Mouse (Mus musculus): Measurements from ENCODE around the gene St8sia6. TPM values are rescaled to one million over a fixed set of nuclear protein-coding genes. Genes with fewer than 3 reads are reported as not detected.

The St8sia6 gene
- 0.70 TPM in 2 replicates for polyA plus RNA-seq (2015; fragmentation: Nextera tagmentation; extraction: Ambion mirVana)

GRCm38 (mm10) chr2:13793969-13794363 is at the start of gene St8sia6:
Gene St8sia6, minus strand, starts transcription at chr2:13794064.
- Histone ChIP-seq H3K36me3 (no peaks in the 10 kb centered on the region), H3K4me1 (peaks cover 11% of the 10 kb centered on the region), H3K27ac (replicated peaks) (no peak within 1 kb of the TSS), H3K9ac (peak within 1 kb of the TSS; percentile 68), H3K4me3 (peak within 1 kb of the TSS; percentile 62), H3K9me3 (no peaks in the 10 kb centered on the region), H3K4me2 (peak within 1 kb of the TSS; percentile 91), H3K27me3 (replicated peaks) (peaks cover 68% of the 10 kb centered on the region)
- no peak for ATAC-seq (ENCODE audit: extremely low read depth, insufficient number of reproducible peaks, low FRiP score, low TSS enrichment)
- WGBS, result 54% methylated on average over 8 of the region's 8 CpGs

DNA sequence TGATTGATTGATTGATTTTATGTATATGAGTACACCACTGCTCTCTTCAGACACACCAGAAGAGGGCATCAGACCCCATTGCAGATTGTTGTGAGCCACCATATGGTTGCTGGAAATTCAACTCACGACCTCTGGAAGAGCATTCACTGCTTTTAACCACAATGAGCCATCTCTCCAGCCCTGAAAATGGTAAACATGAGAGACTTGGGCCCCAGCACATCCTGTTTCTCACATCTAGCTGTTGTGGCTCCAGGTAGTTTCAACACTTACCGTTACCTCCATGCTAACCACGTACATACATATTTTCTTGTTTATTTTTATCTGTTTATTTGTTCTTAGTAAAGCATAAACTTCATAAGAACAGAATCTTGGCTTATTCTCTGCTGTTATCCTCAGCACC is 42.4 kb upstream of the St8sia6 start:
- Histone ChIP-seq H3K27me3 (replicated peaks) (no peaks in the 10 kb centered on the region), H3K9me3 (no peaks in the 10 kb centered on the region), H3K27ac (replicated peaks) (no peak overlapping the region), H3K4me2 (no peak overlapping the region), H3K4me3 (no peak overlapping the region), H3K36me3 (no peaks in the 10 kb centered on the region), H3K9ac (no peak overlapping the region), H3K4me1 (no peaks in the 10 kb centered on the region)
- ATAC-seq (ENCODE audit: extremely low read depth, insufficient number of reproducible peaks, low FRiP score, low TSS enrichment), result no peak
- 65% methylated on average over 3 of the region's 3 CpGs for WGBS

DNA sequence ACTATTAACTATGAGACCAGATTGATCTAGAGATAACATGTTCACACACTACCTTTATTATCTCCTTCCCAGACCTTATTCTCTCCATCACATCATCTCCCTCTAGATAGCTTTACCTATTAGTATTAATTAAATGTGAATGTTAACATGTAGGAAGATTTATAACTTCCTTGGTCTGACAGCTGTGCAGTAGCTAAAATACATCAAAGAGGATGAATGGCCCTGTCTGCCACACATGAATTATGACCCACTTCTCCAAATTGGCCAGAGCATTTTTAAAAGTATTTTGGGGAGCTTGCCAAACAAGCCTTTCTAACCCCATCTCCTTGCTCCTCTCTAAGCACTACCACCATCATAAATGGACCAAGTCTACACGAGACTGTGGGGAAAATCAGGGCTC is 41.1 kb upstream of the St8sia6 start:
- Histone ChIP-seq H3K27ac (replicated peaks) (no peak overlapping the region), H3K36me3 (no peaks in the 10 kb centered on the region), H3K4me1 (no peaks in the 10 kb centered on the region), H3K9ac (no peak overlapping the region), H3K4me3 (no peak overlapping the region), H3K4me2 (no peak overlapping the region), H3K27me3 (replicated peaks) (no peaks in the 10 kb centered on the region), H3K9me3 (no peaks in the 10 kb centered on the region)
- no peak for ATAC-seq (ENCODE audit: extremely low read depth, insufficient number of reproducible peaks, low FRiP score, low TSS enrichment)
- WGBS, result 54% methylated on average over 1 of the region's 1 CpGs

DNA sequence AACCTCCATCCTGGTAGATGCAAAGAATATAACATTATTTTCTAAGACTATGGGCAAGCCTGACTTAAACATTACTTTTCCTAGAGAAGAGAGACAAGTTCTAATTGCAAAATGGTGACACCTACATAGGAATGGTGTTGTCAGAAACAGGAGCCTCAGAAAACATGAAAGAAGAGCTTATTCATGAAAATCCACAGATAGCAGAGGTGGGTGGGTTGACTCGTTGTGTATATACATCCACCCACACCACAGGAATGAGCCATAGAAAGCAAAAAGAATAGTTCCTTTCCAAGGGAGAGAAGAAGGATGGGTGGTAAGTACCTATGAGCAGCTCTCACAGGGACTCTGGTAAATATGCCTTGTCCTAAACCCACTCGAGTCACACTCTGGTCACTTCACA is 22.8 kb upstream of the St8sia6 start:
- no peaks in the 10 kb centered on the region for H3K36me3 ChIP-seq
- H3K27ac ChIP-seq (replicated peaks), result no peak overlapping the region
- H3K4me1 ChIP-seq, result no peaks in the 10 kb centered on the region
- 66% methylated on average over 2 of the region's 2 CpGs for WGBS
- H3K9ac ChIP-seq, result no peak overlapping the region
- H3K27me3 ChIP-seq (replicated peaks), result no peaks in the 10 kb centered on the region
- no peak for ATAC-seq (ENCODE audit: extremely low read depth, insufficient number of reproducible peaks, low FRiP score, low TSS enrichment)
- H3K4me2 ChIP-seq, result no peak overlapping the region
- H3K9me3 ChIP-seq, result no peaks in the 10 kb centered on the region
- no peak overlapping the region for H3K4me3 ChIP-seq

- Histone ChIP-seq H3K4me1 (no peaks in the 10 kb centered on the region), H3K9me3 (0 out of 2 replicates have a peak, but pooled peaks cover 2% of the 10 kb centered on the region), H3K27me3 (replicated peaks) (no peaks in the 10 kb centered on the region), H3K27ac (replicated peaks) (no peak overlapping the region), H3K9ac (no peak overlapping the region), H3K4me3 (no peak overlapping the region), H3K36me3 (no peaks in the 10 kb centered on the region), H3K4me2 (no peak overlapping the region)
- 60% methylated on average over 5 of the region's 5 CpGs for WGBS
- ATAC-seq (ENCODE audit: extremely low read depth, insufficient number of reproducible peaks, low FRiP score, low TSS enrichment), result no peak
Measured at GRCm38 (mm10) chr2:13808593-13808992, 14.7 kb upstream of the St8sia6 start.

DNA sequence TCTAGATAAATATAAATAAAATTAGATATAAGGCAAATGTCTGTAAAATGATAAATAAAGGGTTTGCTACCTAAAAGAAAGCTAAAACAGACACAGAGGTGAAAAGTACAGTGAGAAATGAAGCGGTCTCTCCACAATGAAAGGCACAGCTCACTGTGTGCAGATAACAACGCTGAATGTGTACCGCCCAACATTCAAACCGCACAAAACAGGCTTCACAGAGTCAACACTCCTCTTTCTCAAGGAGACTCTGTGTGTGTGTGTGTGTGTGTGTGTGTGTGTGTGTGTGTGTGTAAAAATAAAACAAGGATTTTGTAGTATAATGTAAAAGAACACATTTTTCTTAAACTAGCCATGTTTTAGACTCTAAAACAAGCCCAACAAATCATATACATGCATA is 14.1 kb upstream of the St8sia6 start:
- no peak overlapping the region for H3K27ac ChIP-seq (replicated peaks)
- WGBS, result 58% methylated on average over 4 of the region's 4 CpGs
- ATAC-seq (ENCODE audit: extremely low read depth, insufficient number of reproducible peaks, low FRiP score, low TSS enrichment), result no peak

GRCm38 (mm10) chr2:13806120-13806519 is 12.3 kb upstream of the St8sia6 start:
- no peak for ATAC-seq (ENCODE audit: extremely low read depth, insufficient number of reproducible peaks, low FRiP score, low TSS enrichment)
- WGBS, result 82% methylated on average over 3 of the region's 3 CpGs

More for the DNA sequence above, 14.1 kb upstream of the St8sia6 start:
- Histone ChIP-seq H3K9ac (no peak overlapping the region), H3K36me3 (no peaks in the 10 kb centered on the region), H3K27me3 (replicated peaks) (0 out of 2 replicates have a peak, but pooled peaks cover under 1% of the 10 kb centered on the region), H3K4me2 (no peak overlapping the region), H3K9me3 (0 out of 2 replicates have a peak, but pooled peaks cover 2% of the 10 kb centered on the region), H3K4me1 (no peaks in the 10 kb centered on the region), H3K4me3 (no peak overlapping the region)

GRCm38 (mm10) chr2:13800639-13801038 is 6.8 kb upstream of the St8sia6 start:
- no peak overlapping the region for H3K27ac ChIP-seq (replicated peaks)
- WGBS, result 74% methylated on average over 2 of the region's 2 CpGs
- no peaks in the 10 kb centered on the region for H3K36me3 ChIP-seq
- H3K4me2 ChIP-seq, result no peak overlapping the region
- no peak overlapping the region for H3K9ac ChIP-seq
- no peaks in the 10 kb centered on the region for H3K9me3 ChIP-seq
- no peak for ATAC-seq (ENCODE audit: extremely low read depth, insufficient number of reproducible peaks, low FRiP score, low TSS enrichment)
- H3K27me3 ChIP-seq (replicated peaks), result peaks cover 16% of the 10 kb centered on the region
- H3K4me1 ChIP-seq, result no peaks in the 10 kb centered on the region
- H3K4me3 ChIP-seq, result no peak overlapping the region

More at GRCm38 (mm10) chr2:13806120-13806519, 12.3 kb upstream of the St8sia6 start:
- Histone ChIP-seq H3K36me3 (no peaks in the 10 kb centered on the region), H3K9me3 (0 out of 2 replicates have a peak, but pooled peaks cover 2% of the 10 kb centered on the region), H3K4me3 (no peak overlapping the region), H3K27me3 (replicated peaks) (0 out of 2 replicates have a peak, but pooled peaks cover 3% of the 10 kb centered on the region), H3K27ac (replicated peaks) (no peak overlapping the region), H3K4me2 (no peak overlapping the region), H3K9ac (no peak overlapping the region), H3K4me1 (no peaks in the 10 kb centered on the region)

GRCm38 (mm10) chr2:13794446-13794845 is 582 bp upstream of the St8sia6 start:
- Histone ChIP-seq H3K4me3 (no peak overlapping the region), H3K27me3 (replicated peaks) (peaks cover 67% of the 10 kb centered on the region), H3K27ac (replicated peaks) (no peak overlapping the region), H3K4me1 (peaks cover 11% of the 10 kb centered on the region), H3K9me3 (no peaks in the 10 kb centered on the region), H3K9ac (no peak overlapping the region), H3K4me2 (no peak overlapping the region), H3K36me3 (no peaks in the 10 kb centered on the region)
- WGBS, result 77% methylated on average over 8 of the region's 8 CpGs
- no peak for ATAC-seq (ENCODE audit: extremely low read depth, insufficient number of reproducible peaks, low FRiP score, low TSS enrichment)

- H3K4me2 ChIP-seq, result peak overlapping the region; percentile 91
- WGBS, result under 1% methylated on average over 89 of the region's 89 CpGs
- peak overlapping the region; percentile 62 for H3K4me3 ChIP-seq
- peaks cover 11% of the 10 kb centered on the region for H3K4me1 ChIP-seq
- ATAC-seq (ENCODE audit: extremely low read depth, insufficient number of reproducible peaks, low FRiP score, low TSS enrichment), result peak; percentile 42; the same call in 1 of the 2 replicates
- H3K27me3 ChIP-seq (replicated peaks), result peaks cover 68% of the 10 kb centered on the region
- peak overlapping the region; percentile 68 for H3K9ac ChIP-seq
- H3K36me3 ChIP-seq, result no peaks in the 10 kb centered on the region
- H3K27ac ChIP-seq (replicated peaks), result no peak overlapping the region
- H3K9me3 ChIP-seq, result no peaks in the 10 kb centered on the region
Measured at GRCm38 (mm10) chr2:13793054-13793968, 553 bp downstream of the St8sia6 start.

DNA sequence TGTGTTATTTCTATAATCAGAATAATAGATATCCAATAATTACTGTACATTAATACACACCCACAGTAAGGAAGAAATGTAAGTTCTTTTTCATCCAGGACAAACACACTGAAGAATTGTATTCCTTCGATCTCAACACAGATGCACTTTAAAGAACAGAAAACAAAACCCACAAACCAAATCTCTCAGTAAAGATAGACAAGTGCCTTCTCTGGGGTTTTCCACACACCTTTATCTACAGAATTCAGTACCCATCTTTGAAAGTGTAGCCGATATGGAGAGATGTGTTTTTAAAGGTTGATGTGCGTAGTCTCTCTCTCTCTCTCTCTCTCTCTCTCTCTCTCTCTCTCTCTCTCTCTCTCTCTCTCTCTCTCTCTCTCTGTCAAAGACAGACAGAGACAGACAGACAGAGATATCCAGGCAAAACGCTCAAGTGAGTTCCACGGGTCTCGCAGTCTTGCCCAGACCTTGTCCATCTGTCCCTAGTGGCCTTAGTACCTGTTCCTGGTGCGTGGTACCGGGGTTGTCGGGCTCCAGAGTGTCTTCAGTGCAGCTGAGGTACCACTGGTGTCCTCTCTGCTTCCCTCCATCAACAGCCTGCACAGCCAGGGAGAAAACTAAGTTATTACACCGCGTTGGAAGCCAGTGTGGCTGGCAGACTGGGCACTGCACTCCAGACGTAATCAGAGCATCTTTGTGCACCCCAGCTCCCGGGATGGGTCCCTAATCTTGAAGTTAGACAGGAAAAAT is 1.4 kb downstream of the St8sia6 start:
- Histone ChIP-seq H3K4me2 (peak overlapping the region; percentile 91), H3K27me3 (replicated peaks) (peaks cover 65% of the 10 kb centered on the region), H3K27ac (replicated peaks) (no peak overlapping the region), H3K9ac (peak overlapping the region; percentile 68; the same call in 1 of the 2 replicates), H3K4me1 (peaks cover 11% of the 10 kb centered on the region), H3K4me3 (peak overlapping the region; percentile 62), H3K9me3 (no peaks in the 10 kb centered on the region), H3K36me3 (no peaks in the 10 kb centered on the region)
- 42% methylated on average over 13 of the region's 13 CpGs for whole genome bisulfite sequencing
- ATAC-seq (ENCODE audit: extremely low read depth, insufficient number of reproducible peaks, low FRiP score, low TSS enrichment), result no peak
